Mouse (Mus musculus): ENCODE results near the gene Ahdc1. TPM values are rescaled to one million over a fixed set of nuclear protein-coding genes. Genes with fewer than 3 reads are reported as not detected.

Gene Ahdc1
- polyA plus RNA-seq, 1 experiment from 2014 or later, result 10.7 TPM

DNA sequence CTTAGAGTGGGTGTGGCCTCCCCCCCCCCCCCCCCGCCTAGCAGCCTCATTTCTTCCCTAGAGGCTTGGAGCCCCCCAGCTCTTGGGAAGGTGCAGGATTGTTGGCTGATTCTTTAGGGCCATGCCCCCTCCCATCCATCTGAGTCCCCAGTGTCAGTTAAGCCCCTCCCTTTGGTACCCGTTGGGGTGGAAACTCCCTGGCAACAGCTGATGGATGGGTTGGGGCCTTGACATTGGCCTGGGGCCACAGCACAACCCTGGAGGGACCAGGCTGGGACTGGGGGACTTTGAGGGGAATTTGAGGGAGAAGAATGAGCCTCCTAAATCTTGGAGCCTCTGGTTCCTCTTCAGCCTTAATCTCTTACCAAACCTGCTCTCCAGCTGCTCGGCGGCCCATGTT lies 13.3 kb downstream of the Ahdc1 start:
- no peak for ATAC-seq (ENCODE audit: insufficient number of reproducible peaks, insufficient read depth, low FRiP score, low read depth)
- no peak overlapping the region for H3K4me2 ChIP-seq (replicated peaks; ENCODE audit: low read depth, low read length)
- H3K9me3 ChIP-seq (ENCODE audit: control insufficient read depth, low read depth, low read length), result no peaks in the 10 kb centered on the region
- H3K4me3 ChIP-seq (ENCODE audit: low read depth, low read length), result no peak overlapping the region
- no peaks in the 10 kb centered on the region for H3K27me3 ChIP-seq (ENCODE audit: control insufficient read depth, insufficient read depth, low read length)
- peak overlapping the region; percentile 75; the same call in 1 of the 2 replicates for H3K27ac ChIP-seq (ENCODE audit: low read length)
- peaks cover 72% of the 10 kb centered on the region for H3K4me1 ChIP-seq (ENCODE audit: control insufficient read depth, insufficient read depth, low read length)
- no peaks in the 10 kb centered on the region; the same call in 1 of the 2 replicates for H3K36me3 ChIP-seq (ENCODE audit: control insufficient read depth, insufficient read depth, low read length)
- H3K9ac ChIP-seq (replicated peaks; ENCODE audit: low read depth, low read length), result no peak overlapping the region
- WGBS, result 14% methylated on average over 3 of the region's 4 CpGs

GRCm38 (mm10) chr4:133024969-133025685 lies 14.1 kb downstream of the Ahdc1 start:
- peaks cover 70% of the 10 kb centered on the region for H3K4me1 ChIP-seq (ENCODE audit: control insufficient read depth, insufficient read depth, low read length)

DNA sequence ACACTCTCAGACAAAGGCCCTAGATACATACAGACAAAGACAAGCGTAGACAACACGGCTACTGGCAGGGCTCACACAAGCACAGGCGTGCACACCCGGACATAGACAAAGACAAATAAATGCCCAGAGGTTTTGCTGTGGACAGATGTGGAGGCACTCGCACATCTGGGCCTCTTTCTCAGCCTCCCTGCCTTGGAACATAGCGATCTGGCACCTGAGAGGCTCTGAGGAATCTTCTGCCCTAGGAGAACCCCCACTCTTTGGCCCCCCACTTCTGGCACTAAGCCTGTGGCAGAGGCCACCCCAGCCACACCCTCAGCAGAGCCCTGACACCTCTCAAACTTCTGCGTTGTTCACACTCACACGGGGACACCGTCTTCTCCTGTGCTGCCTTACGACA lies 15.2 kb downstream of the Ahdc1 start:
- Histone ChIP-seq H3K9me3 (ENCODE audit: control insufficient read depth, low read depth, low read length) (no peaks in the 10 kb centered on the region), H3K27ac (ENCODE audit: low read length) (peak overlapping the region; percentile 75; the same call in 1 of the 2 replicates), H3K27me3 (ENCODE audit: control insufficient read depth, insufficient read depth, low read length) (no peaks in the 10 kb centered on the region), H3K9ac (replicated peaks; ENCODE audit: low read depth, low read length) (no peak overlapping the region), H3K4me3 (ENCODE audit: low read depth, low read length) (no peak overlapping the region), H3K4me1 (ENCODE audit: control insufficient read depth, insufficient read depth, low read length) (peaks cover 61% of the 10 kb centered on the region), H3K36me3 (ENCODE audit: control insufficient read depth, insufficient read depth, low read length) (no peaks in the 10 kb centered on the region; the same call in 1 of the 2 replicates), H3K4me2 (replicated peaks; ENCODE audit: low read depth, low read length) (no peak overlapping the region)
- no peak for ATAC-seq (ENCODE audit: insufficient number of reproducible peaks, insufficient read depth, low FRiP score, low read depth)
- WGBS, result 71% methylated on average over 10 of the region's 10 CpGs

More at GRCm38 (mm10) chr4:133024969-133025685, 14.1 kb downstream of the Ahdc1 start:
- Histone ChIP-seq H3K9me3 (ENCODE audit: control insufficient read depth, low read depth, low read length) (no peaks in the 10 kb centered on the region), H3K27ac (ENCODE audit: low read length) (peak overlapping the region; percentile 75), H3K27me3 (ENCODE audit: control insufficient read depth, insufficient read depth, low read length) (no peaks in the 10 kb centered on the region), H3K9ac (replicated peaks; ENCODE audit: low read depth, low read length) (no peak overlapping the region), H3K36me3 (ENCODE audit: control insufficient read depth, insufficient read depth, low read length) (no peaks in the 10 kb centered on the region; the same call in 1 of the 2 replicates), H3K4me3 (ENCODE audit: low read depth, low read length) (no peak overlapping the region), H3K4me2 (replicated peaks; ENCODE audit: low read depth, low read length) (peak overlapping the region; percentile 7; the same call in 1 of the 2 replicates)
- 8% methylated on average over 10 of the region's 10 CpGs for WGBS
- ATAC-seq (ENCODE audit: insufficient number of reproducible peaks, insufficient read depth, low FRiP score, low read depth), result peak; percentile 34; the same call in 1 of the 2 replicates

- Histone ChIP-seq H3K27me3 (ENCODE audit: control insufficient read depth, insufficient read depth, low read length) (no peaks in the 10 kb centered on the region), H3K9ac (replicated peaks; ENCODE audit: low read depth, low read length) (no peak overlapping the region), H3K4me2 (replicated peaks; ENCODE audit: low read depth, low read length) (no peak overlapping the region), H3K9me3 (ENCODE audit: control insufficient read depth, low read depth, low read length) (no peaks in the 10 kb centered on the region), H3K36me3 (ENCODE audit: control insufficient read depth, insufficient read depth, low read length) (no peaks in the 10 kb centered on the region; the same call in 1 of the 2 replicates), H3K27ac (ENCODE audit: low read length) (peak overlapping the region; percentile 75; the same call in 1 of the 2 replicates), H3K4me3 (ENCODE audit: low read depth, low read length) (no peak overlapping the region), H3K4me1 (ENCODE audit: control insufficient read depth, insufficient read depth, low read length) (peaks cover 54% of the 10 kb centered on the region)
- no peak for ATAC-seq (ENCODE audit: insufficient number of reproducible peaks, insufficient read depth, low FRiP score, low read depth)
- 39% methylated on average over 2 of the region's 2 CpGs for WGBS
These were observed 15.8 kb downstream of the Ahdc1 start for GRCm38 (mm10) chr4:133026826-133027375.

DNA sequence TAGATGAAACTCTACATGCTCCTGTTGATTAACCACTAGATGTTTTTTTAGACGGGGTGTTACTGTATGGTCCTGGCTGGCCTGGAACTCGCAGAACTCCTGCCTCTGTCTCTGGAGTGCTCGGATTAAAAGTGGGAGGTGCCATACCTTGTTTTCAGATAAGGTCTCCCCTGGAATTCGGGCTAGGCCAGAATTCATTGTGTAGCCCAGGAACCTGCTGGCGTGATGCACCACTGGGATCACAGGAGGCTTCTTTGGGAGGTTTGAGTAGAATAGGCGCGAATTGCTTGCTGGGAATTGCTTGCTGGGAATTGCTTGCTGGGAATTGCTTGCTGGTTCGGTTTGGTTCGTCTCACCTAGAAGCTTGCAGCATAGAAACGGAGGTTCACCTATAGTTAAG lies 16.7 kb downstream of the Ahdc1 start:
- no peak overlapping the region for H3K4me3 ChIP-seq (ENCODE audit: low read depth, low read length)
- H3K27ac ChIP-seq (ENCODE audit: low read length), result no peak overlapping the region

DNA sequence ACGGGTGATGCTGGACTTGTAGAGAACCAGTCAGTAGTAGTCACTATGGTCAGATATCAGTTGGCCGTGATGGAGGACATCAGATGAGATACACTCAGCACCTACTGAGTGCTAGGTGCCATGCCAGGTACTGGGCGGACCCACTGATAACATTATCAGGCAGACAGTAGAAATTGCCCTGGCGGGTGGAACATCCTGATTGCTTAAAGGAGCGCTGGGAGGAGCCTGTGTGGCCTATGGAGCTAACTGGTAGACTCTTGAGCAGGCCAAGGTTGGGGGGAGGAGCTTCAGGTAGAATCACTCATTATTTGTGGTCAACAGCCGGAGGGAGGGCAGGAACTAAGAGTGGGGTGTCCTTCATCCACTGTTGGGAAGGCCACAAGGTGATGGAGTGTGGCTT lies 17.1 kb downstream of the Ahdc1 start:
- Histone ChIP-seq H3K4me1 (ENCODE audit: control insufficient read depth, insufficient read depth, low read length) (peaks cover 42% of the 10 kb centered on the region), H3K27me3 (ENCODE audit: control insufficient read depth, insufficient read depth, low read length) (no peaks in the 10 kb centered on the region), H3K27ac (ENCODE audit: low read length) (no peak overlapping the region), H3K4me3 (ENCODE audit: low read depth, low read length) (no peak overlapping the region), H3K36me3 (ENCODE audit: control insufficient read depth, insufficient read depth, low read length) (no peaks in the 10 kb centered on the region; the same call in 1 of the 2 replicates), H3K4me2 (replicated peaks; ENCODE audit: low read depth, low read length) (no peak overlapping the region), H3K9ac (replicated peaks; ENCODE audit: low read depth, low read length) (no peak overlapping the region), H3K9me3 (ENCODE audit: control insufficient read depth, low read depth, low read length) (no peaks in the 10 kb centered on the region)
- WGBS, result 78% methylated on average over 6 of the region's 6 CpGs
- no peak for ATAC-seq (ENCODE audit: insufficient number of reproducible peaks, insufficient read depth, low FRiP score, low read depth)

More for the DNA sequence above, 16.7 kb downstream of the Ahdc1 start:
- ATAC-seq (ENCODE audit: insufficient number of reproducible peaks, insufficient read depth, low FRiP score, low read depth), result no peak
- 74% methylated on average over 10 of the region's 10 CpGs for WGBS
- Histone ChIP-seq H3K27me3 (ENCODE audit: control insufficient read depth, insufficient read depth, low read length) (no peaks in the 10 kb centered on the region), H3K9ac (replicated peaks; ENCODE audit: low read depth, low read length) (no peak overlapping the region), H3K4me2 (replicated peaks; ENCODE audit: low read depth, low read length) (no peak overlapping the region), H3K4me1 (ENCODE audit: control insufficient read depth, insufficient read depth, low read length) (peaks cover 46% of the 10 kb centered on the region), H3K9me3 (ENCODE audit: control insufficient read depth, low read depth, low read length) (no peaks in the 10 kb centered on the region), H3K36me3 (ENCODE audit: control insufficient read depth, insufficient read depth, low read length) (no peaks in the 10 kb centered on the region; the same call in 1 of the 2 replicates)

- H3K9me3 ChIP-seq (ENCODE audit: control insufficient read depth, low read depth, low read length), result no peaks in the 10 kb centered on the region
- no peak for ATAC-seq (ENCODE audit: insufficient number of reproducible peaks, insufficient read depth, low FRiP score, low read depth)
- H3K9ac ChIP-seq (replicated peaks; ENCODE audit: low read depth, low read length), result no peak overlapping the region
- no peak overlapping the region for H3K27ac ChIP-seq (ENCODE audit: low read length)
- peaks cover 36% of the 10 kb centered on the region for H3K4me1 ChIP-seq (ENCODE audit: control insufficient read depth, insufficient read depth, low read length)
- H3K27me3 ChIP-seq (ENCODE audit: control insufficient read depth, insufficient read depth, low read length), result no peaks in the 10 kb centered on the region
- no peak overlapping the region for H3K4me3 ChIP-seq (ENCODE audit: low read depth, low read length)
- 80% methylated on average over 6 of the region's 6 CpGs for WGBS
- no peaks in the 10 kb centered on the region; the same call in 1 of the 2 replicates for H3K36me3 ChIP-seq (ENCODE audit: control insufficient read depth, insufficient read depth, low read length)
- no peak overlapping the region for H3K4me2 ChIP-seq (replicated peaks; ENCODE audit: low read depth, low read length)
These were observed 17.8 kb downstream of the Ahdc1 start for GRCm38 (mm10) chr4:133028875-133029274.

DNA sequence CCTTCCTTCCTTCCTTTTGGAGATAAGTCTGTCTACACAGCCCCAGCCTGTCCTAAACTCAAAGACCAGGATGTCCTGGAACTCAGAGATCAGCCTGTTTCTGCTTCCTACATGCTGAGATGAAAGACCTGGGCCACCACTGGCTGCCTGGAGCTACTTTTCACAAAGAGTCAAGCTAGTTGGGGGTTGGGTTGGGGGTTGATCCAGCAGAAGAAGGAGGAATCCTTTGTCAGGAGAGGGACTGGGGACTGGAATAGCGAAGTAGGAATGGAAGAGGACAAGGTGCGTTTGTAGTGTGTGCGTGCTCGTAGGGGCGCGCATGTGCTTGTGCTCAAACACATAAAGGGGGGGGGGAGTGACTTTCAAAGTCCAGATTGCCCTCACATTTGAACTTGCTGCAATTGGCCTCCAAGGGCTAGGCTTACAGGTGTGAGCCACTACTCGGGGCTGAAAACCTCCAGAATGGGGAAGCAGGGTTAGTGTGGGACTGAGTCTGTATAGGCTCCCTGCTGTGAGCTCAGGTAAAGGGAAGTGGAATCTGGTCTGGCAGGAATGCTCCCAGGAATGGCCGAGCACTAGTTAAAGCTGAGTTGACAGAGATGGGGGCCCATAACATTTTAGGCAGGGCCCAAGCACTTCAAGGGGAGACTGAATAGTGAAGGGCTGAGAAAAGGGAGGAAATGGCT lies 21.5 kb downstream of the Ahdc1 start:
- no peak for ATAC-seq (ENCODE audit: insufficient number of reproducible peaks, insufficient read depth, low FRiP score, low read depth)
- Histone ChIP-seq H3K4me2 (replicated peaks; ENCODE audit: low read depth, low read length) (no peak overlapping the region), H3K9ac (replicated peaks; ENCODE audit: low read depth, low read length) (no peak overlapping the region), H3K9me3 (ENCODE audit: control insufficient read depth, low read depth, low read length) (no peaks in the 10 kb centered on the region), H3K4me1 (ENCODE audit: control insufficient read depth, insufficient read depth, low read length) (peaks cover 14% of the 10 kb centered on the region; the same call in 1 of the 2 replicates), H3K27ac (ENCODE audit: low read length) (no peak overlapping the region), H3K36me3 (ENCODE audit: control insufficient read depth, insufficient read depth, low read length) (peaks cover 2% of the 10 kb centered on the region), H3K4me3 (ENCODE audit: low read depth, low read length) (no peak overlapping the region), H3K27me3 (ENCODE audit: control insufficient read depth, insufficient read depth, low read length) (no peaks in the 10 kb centered on the region)
- WGBS, result 87% methylated on average over 8 of the region's 8 CpGs

Data from stomach, embryonic 14.5 days (tissue).